23 mouse cellular contexts compared by ENCODE assay signal in the genomic region with DNA sequence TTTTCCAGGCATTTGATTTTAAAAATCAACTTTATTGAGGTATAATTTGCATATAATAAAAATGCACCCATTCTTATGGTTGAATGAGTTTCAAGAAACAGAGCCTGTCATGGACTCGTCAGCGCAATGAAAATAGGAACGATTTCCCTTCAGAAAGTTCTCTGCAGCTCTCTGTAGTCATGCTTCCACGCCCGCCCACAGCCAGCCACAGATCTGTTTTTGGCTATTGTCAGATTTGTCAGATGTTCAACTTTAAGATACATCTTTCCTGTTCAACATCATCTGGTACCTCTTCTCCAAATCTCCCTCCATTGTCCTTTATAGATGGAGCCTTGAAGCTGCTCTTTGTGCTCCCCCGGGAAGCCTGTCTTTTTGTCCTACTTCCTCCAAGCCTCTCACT.
DNase-seq lines count a peak whose midpoint lies in the region; ATAC-seq and TF ChIP-seq lines count a peak whose summit lies in the region.
"Had no signal": no experiment of that assay in that cellular context is flagged by ENCODE, and none has a peak within 500 bp of the region (broad histone marks: within the 10 kb centered on the region; RNA-seq: fewer than 3 reads in every experiment).

No protein-coding gene starts in this region.

- peak; percentile 12 to 16 for DNase-seq in layer of hippocampus, adult 2 months (ENCODE audit: low spot score in 2 of 2)
- DNase-seq in layer of hippocampus, adult 9-10 months (ENCODE audit: low spot score), result no peak
- DNase-seq in frontal cortex, adult 2 months (ENCODE audit: extremely low spot score in 1 of 2, low spot score in 1 of 2), result peak; percentile 41 to 76
- DNase-seq in left cerebral cortex, postnatal 14 days (ENCODE audit: low spot score in 2 of 2), result peak; percentile 35 to 56
- peak; percentile 61 to 70 for DNase-seq in right cerebral cortex, postnatal 36 days (ENCODE audit: low spot score in 2 of 2)
- DNase-seq in ovary, postnatal 10 days (ENCODE audit: low spot score), result no peak
- no peak for DNase-seq in hindbrain, embryonic 14.5 days (ENCODE audit: low spot score)
- DNase-seq: adrenal gland, postnatal 14 days; cerebellum, adult 11-12 months; cerebellum, postnatal 25 days; gastrocnemius, postnatal 10 days; heart, adult 2 months; kidney, adult 11 months; thymus, postnatal 25 days had no signal

- intact Hi-C loops in left cerebral cortex, postnatal 14 days (cut with DNase I), result no loop called here

- no peaks in the 10 kb centered on the region for H3K9me3 ChIP-seq in hindbrain, embryonic 14.5 days (ENCODE audit: control insufficient read depth, low read length)
- H3K9me3 ChIP-seq: embryonic facial prominence, embryonic 15.5 days; heart, embryonic 15.5 days; limb, embryonic 13.5 days had no signal

- H3K4me1 ChIP-seq in hindbrain, embryonic 14.5 days (replicated peaks; ENCODE audit: control insufficient read depth, insufficient read depth, low read length), result no peaks in the 10 kb centered on the region
- H3K4me1 ChIP-seq: embryonic facial prominence, embryonic 15.5 days; limb, embryonic 13.5 days had no signal

- H3K4me3 ChIP-seq in layer of hippocampus, adult 2 months, result no peak overlapping the region
- H3K4me3 ChIP-seq in hindbrain, embryonic 14.5 days (replicated peaks; ENCODE audit: low read length), result no peak overlapping the region
- H3K4me3 ChIP-seq: embryonic facial prominence, embryonic 15.5 days; heart, adult 2 months; heart, embryonic 15.5 days; limb, embryonic 13.5 days had no signal

- no peak overlapping the region for H3K27ac ChIP-seq in layer of hippocampus, adult 2 months
- no peak overlapping the region for H3K27ac ChIP-seq in hindbrain, embryonic 14.5 days
- H3K27ac ChIP-seq: embryonic facial prominence, embryonic 15.5 days; heart, adult 2 months; heart, embryonic 15.5 days; kidney, postnatal 0 days; limb, embryonic 13.5 days; liver, embryonic 14.5 days had no signal

- no peaks in the 10 kb centered on the region for H3K36me3 ChIP-seq in hindbrain, embryonic 14.5 days (replicated peaks; ENCODE audit: control insufficient read depth, insufficient read depth)
- H3K36me3 ChIP-seq: embryonic facial prominence, embryonic 15.5 days; G1E; heart, embryonic 15.5 days; limb, embryonic 13.5 days had no signal

- no peaks in the 10 kb centered on the region for H3K27me3 ChIP-seq in hindbrain, embryonic 14.5 days (ENCODE audit: control insufficient read depth, insufficient read depth, low read length)
- H3K27me3 ChIP-seq: embryonic facial prominence, embryonic 15.5 days; heart, embryonic 15.5 days; limb, embryonic 13.5 days had no signal

- no peak for TF ChIP-seq CTCF in layer of hippocampus, adult 2 months (conservative IDR thresholded peaks at IDR 0.05)

- ATAC-seq in hindbrain, embryonic 14.5 days (ENCODE audit: low FRiP score), result no peak
- ATAC-seq: activated CD4-positive, CD25-positive, alpha-beta regulatory T cell, adult 4 months; forebrain, embryonic 16.5 days had no signal

- H3K9ac ChIP-seq in hindbrain, embryonic 14.5 days, result no peak overlapping the region
- H3K9ac ChIP-seq: embryonic facial prominence, embryonic 15.5 days; heart, embryonic 15.5 days; limb, embryonic 13.5 days; liver, embryonic 14.5 days had no signal

- WGBS in hindbrain, embryonic 14.5 days, result 62% methylated on average over 6 of the region's 6 CpGs

- H3K4me2 ChIP-seq in hindbrain, embryonic 14.5 days (replicated peaks), result no peak overlapping the region
- H3K4me2 ChIP-seq: embryonic facial prominence, embryonic 15.5 days; heart, embryonic 15.5 days; limb, embryonic 13.5 days; midbrain, embryonic 11.5 days had no signal

Comparison
In these comparisons a context has a peak if more than half of its experiments do, and no peak if none do; other contexts are left out.
1. DNase-seq: peak in layer of hippocampus, adult 2 months (2 of 2), frontal cortex, adult 2 months (2 of 2), left cerebral cortex, postnatal 14 days (2 of 2) and right cerebral cortex, postnatal 36 days (2 of 2); none in layer of hippocampus, adult 9-10 months (single experiment), ovary, postnatal 10 days (single experiment) and hindbrain, embryonic 14.5 days (single experiment).